Mouse (Mus musculus) right cerebral cortex, postnatal 10 days (tissue): ENCODE data around the gene Ube2d3.
A peak's percentile ranks its signal among the peaks of the same experiment; 100 is the strongest.
"Not testable (repeated sequence)": the region's sequence is repeated elsewhere in the genome, so short reads cannot be mapped to it uniquely, and the experiment has no call there.

ENCODE experiments used
- DNase-seq, 2 experiments: peaks; one replicate each; pipeline ENCODE4 v3.0.0; 2021; ENCODE audit warnings: low spot score in 2 of 2

Gene Ube2d3

GRCm38 (mm10) chr3:135491102-135491501, 53.2 kb downstream of the Ube2d3 start:
- DNase-seq = no peak

DNA sequence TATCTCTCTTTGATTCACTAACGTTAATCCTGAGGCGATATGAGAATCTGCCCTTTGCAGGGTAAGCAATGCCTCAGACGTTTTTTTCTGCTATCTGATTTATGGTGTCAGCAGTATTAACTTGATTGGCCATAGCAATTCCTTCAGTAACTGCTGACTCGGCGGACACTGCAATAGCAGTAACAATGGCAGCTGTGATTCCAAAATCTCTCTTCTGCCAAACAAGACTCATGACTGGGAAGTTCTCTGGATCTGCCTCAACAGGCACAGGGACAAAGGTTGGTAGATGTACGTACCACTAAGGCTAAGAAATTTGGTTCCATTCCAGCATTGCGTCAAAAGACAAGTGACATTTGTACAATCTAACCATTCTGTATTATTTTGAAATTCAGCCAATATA, 55.4 kb downstream of the Ube2d3 start:
- not testable (repeated sequence) for DNase-seq

- not testable (repeated sequence) for DNase-seq
These were observed 60.0 kb downstream of the Ube2d3 start for GRCm38 (mm10) chr3:135497956-135498355.

DNA sequence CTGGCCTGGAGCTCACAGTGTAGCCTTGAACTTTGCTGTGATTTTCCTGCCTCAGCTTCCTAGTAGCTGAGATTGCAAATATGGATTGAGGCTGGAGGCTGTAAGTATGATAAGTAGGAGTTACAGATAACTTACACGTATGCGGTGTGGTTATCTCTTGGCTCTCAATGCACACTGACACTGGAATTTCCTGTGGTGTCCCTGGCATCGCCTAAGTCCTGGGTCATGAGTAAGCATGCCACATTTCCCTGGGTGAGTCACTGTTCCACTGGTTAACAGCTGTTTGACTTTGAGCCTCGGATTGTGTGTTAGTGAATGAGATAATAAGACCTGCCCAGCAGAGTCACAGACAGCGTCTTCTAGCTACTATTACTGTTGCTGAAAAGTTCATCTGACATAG, 60.9 kb downstream of the Ube2d3 start:
- DNase-seq = no peak

DNA sequence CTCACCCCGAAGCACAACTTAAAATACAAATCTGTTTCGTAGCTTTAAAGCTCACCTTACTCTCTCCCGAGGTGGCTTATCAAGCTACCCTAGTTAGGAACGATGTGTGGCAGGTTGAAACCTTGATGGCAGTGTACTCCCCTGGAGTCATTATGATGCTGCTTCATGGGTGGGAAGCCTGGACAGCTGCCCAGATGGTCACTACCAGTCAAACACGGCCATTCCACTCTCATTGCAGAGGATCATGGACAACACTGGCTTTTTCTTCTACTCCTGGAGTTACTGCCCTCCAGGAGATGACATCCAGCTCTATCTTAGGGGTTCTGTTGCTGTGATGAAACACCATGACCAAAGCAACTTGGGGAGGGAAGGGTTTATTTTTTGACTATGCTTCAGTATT, 65.2 kb downstream of the Ube2d3 start:
- no peak for DNase-seq

DNA sequence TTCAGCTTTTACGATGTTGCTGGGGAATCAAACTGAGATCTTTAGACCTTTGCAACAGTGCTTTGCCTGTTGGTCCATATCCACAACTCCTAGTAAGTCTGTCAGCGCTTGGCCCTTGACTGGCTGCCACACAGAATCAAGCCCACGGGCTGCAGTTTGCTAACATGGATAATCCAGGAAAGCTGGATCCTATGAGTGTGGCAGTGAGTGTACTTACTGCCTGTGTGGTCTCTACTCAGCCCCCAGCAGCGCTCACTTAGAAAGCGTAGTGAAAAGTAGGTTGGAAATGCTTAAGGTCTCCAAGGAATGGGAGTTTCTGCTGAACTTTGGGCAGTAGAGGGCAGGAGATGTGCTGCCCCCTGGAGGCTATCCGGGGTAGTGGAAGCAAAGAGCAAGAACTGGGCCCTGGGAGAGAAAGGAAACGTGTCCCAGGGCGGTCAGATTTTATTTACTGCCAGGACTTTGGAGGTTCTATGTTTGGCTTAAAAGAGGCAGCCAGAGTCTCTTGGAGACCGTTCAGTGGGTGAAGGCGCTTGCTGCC, 67.5 kb downstream of the Ube2d3 start:
- DNase-seq = no peak

- DNase-seq = no peak
These were observed 68.0 kb downstream of the Ube2d3 start for GRCm38 (mm10) chr3:135505916-135506482.

- DNase-seq = no peak
These were observed 69.6 kb downstream of the Ube2d3 start for GRCm38 (mm10) chr3:135507506-135507905.

- no peak for DNase-seq
These were observed 70.2 kb downstream of the Ube2d3 start for GRCm38 (mm10) chr3:135508191-135508590.

- DNase-seq = no peak
These were observed 72.4 kb downstream of the Ube2d3 start for GRCm38 (mm10) chr3:135510372-135510771.

DNA sequence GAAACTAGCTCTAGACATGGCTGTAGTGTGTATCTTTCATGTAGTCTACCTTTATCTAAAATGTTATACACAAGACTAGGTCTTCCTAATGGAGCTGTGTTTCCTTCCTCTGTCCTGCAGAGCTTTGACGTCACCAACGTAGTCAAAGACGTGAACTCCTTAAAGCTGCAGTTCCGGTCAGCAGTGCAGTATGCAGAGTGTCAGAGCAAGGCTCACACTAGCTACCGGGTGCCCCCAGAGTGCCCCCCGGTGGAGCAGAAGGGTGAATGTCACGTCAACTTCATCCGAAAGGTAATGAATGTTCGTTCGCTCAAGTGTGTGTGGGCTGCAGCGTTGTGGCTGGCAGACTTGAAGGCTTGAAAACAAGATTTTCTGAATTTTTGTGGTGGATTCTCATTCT, 73.7 kb downstream of the Ube2d3 start:
- DNase-seq = no peak

- peak; percentile 37 to 49 for DNase-seq
These were observed 75.3 kb downstream of the Ube2d3 start for GRCm38 (mm10) chr3:135513270-135513669.

- no peak for DNase-seq
These were observed 76.0 kb downstream of the Ube2d3 start for GRCm38 (mm10) chr3:135513800-135514425.

DNA sequence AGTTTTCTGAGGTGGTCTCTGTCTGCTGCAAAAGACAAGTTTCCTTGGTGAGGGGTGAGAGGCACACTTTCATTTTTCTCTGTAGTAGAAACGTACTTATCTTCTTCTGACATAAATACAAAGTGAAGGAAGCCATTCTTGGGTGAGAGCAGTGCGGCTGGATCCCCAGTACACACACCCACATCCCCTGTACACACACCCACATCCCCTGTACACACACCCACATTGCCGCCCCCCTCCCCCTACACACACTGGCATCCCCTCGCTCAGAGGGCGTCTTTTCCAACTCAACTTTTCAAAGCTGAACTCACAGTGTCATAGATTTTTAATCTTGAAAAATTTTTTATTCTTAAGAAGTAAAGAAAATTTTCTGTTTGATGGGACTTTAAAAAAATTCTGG, 77.3 kb downstream of the Ube2d3 start:
- no peak for DNase-seq

- no peak for DNase-seq
These were observed 78.9 kb downstream of the Ube2d3 start for GRCm38 (mm10) chr3:135516891-135517290.
